In the genomic region with DNA sequence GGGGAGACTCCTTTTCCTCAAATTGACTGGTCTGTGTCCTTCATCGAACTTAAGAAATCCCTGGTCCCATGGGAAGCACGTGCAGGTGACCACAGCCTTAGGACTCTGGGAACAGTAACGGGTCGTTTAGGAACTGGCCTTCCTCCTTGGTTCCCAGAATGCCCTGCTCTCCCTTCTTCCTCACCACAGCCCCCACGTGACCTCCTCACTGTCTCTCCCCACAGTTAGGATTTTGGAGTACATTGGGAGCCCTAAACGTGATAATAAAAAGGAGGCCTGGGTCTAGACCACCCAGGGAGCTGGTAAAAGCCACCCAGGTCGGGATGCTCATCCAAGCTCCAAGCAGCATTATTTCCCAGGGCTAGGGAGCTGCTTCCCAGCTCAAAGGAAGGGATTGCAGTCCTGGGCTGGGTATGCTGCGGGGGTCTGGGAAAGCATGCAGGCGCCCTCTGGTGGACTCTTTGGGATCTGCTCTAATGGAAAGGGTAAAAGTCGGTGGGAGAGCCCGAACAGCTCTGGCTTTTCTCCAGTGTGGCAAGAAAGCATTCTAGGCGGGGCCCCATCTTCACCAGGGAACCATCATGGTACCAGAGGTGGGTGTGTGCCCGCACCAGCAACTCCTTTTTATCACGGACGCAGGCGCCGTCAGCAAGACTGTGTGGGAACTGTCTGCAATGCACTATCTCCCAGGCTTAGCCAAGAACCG, we compare ENCODE assay signal across 8 mouse cellular contexts. TPM values are rescaled to one million over a fixed set of nuclear protein-coding genes. Genes with fewer than 3 reads are reported as not detected.
DNase-seq lines count a peak whose midpoint lies in the region; ATAC-seq lines count a peak whose summit lies in the region.

No protein-coding gene starts in this region.

- H3K27ac ChIP-seq in embryonic facial prominence, embryonic 14.5 days (replicated peaks; ENCODE audit: low read depth, low read length) = no peak overlapping the region
- peak overlapping the region; percentile 62 for H3K27ac ChIP-seq in heart, embryonic 10.5 days
- H3K27ac ChIP-seq in liver, embryonic 12.5 days = no peak overlapping the region

- no peak overlapping the region for H3K4me3 ChIP-seq in embryonic facial prominence, embryonic 14.5 days (ENCODE audit: low read depth, low read length)
- H3K4me3 ChIP-seq in heart, embryonic 10.5 days = peak overlapping the region; percentile 36
- H3K4me3 ChIP-seq in liver, embryonic 12.5 days = peak overlapping the region; percentile 25

- H3K36me3 ChIP-seq in embryonic facial prominence, embryonic 14.5 days (ENCODE audit: control insufficient read depth, insufficient read depth, low read length) = no peaks in the 10 kb centered on the region
- no peaks in the 10 kb centered on the region for H3K36me3 ChIP-seq in heart, embryonic 10.5 days
- H3K36me3 ChIP-seq in liver, embryonic 12.5 days = no peaks in the 10 kb centered on the region

- no peak overlapping the region for H3K9ac ChIP-seq in embryonic facial prominence, embryonic 14.5 days (ENCODE audit: low read depth, low read length)
- peak overlapping the region; percentile 34; the same call in 1 of the 2 replicates for H3K9ac ChIP-seq in liver, embryonic 12.5 days

- no peaks in the 10 kb centered on the region for H3K27me3 ChIP-seq in embryonic facial prominence, embryonic 14.5 days (replicated peaks; ENCODE audit: control insufficient read depth, insufficient read depth, low read length)
- peaks cover 13% of the 10 kb centered on the region; the same call in 1 of the 2 replicates for H3K27me3 ChIP-seq in heart, embryonic 10.5 days (ENCODE audit: insufficient read depth, poor library complexity, severe bottlenecking)
- peaks cover 62% of the 10 kb centered on the region for H3K27me3 ChIP-seq in liver, embryonic 12.5 days (replicated peaks)

- H3K4me1 ChIP-seq in embryonic facial prominence, embryonic 14.5 days (ENCODE audit: control insufficient read depth, insufficient read depth, low read length) = no peaks in the 10 kb centered on the region
- peaks cover 22% of the 10 kb centered on the region for H3K4me1 ChIP-seq in heart, embryonic 10.5 days
- peaks cover 15% of the 10 kb centered on the region for H3K4me1 ChIP-seq in liver, embryonic 12.5 days

- no peaks in the 10 kb centered on the region for H3K9me3 ChIP-seq in embryonic facial prominence, embryonic 14.5 days (ENCODE audit: control insufficient read depth, low read length)
- no peaks in the 10 kb centered on the region for H3K9me3 ChIP-seq in heart, embryonic 10.5 days
- no peaks in the 10 kb centered on the region for H3K9me3 ChIP-seq in liver, embryonic 12.5 days (replicated peaks)

- peak; percentile 82 to 83 for DNase-seq in B cell, adult 2 months
- peak; percentile 84 for DNase-seq in adrenal gland, postnatal 10 days
- DNase-seq in embryonic facial prominence, embryonic 14.5 days (ENCODE audit: low spot score) = peak; percentile 64
- DNase-seq in heart, embryonic 10.5 days (ENCODE audit: low spot score) = peak; percentile 90
- DNase-seq in kidney, adult 9 months = peak; percentile 64
- DNase-seq in natural killer cell, adult 2 months (ENCODE audit: low spot score in 2 of 2) = peak; percentile 25 to 65
- DNase-seq in testis, postnatal 10 days (ENCODE audit: low spot score) = peak; percentile 93

- H3K4me2 ChIP-seq in embryonic facial prominence, embryonic 14.5 days (ENCODE audit: low read depth, low read length) = peak overlapping the region; percentile 26; the same call in 1 of the 2 replicates
- H3K4me2 ChIP-seq in liver, embryonic 12.5 days = peak overlapping the region; percentile 65

- WGBS in embryonic facial prominence, embryonic 14.5 days = 19% methylated on average over 18 of the region's 18 CpGs
- 15% methylated on average over 18 of the region's 18 CpGs for whole genome bisulfite sequencing in heart, embryonic 10.5 days
- 14% methylated on average over 18 of the region's 18 CpGs for WGBS in liver, embryonic 12.5 days (ENCODE audit: insufficient replicate concordance)

- ATAC-seq in embryonic facial prominence, embryonic 14.5 days (ENCODE audit: low read depth) = peak; percentile 58; the same call in 1 of the 2 replicates
- ATAC-seq in liver, embryonic 12.5 days = peak; percentile 69

RNA-seq across cellular contexts. Expression of gene Asb2, which starts 12.0 kb away (rescaled TPM):
- 10 to 100 TPM in 1 of 2 experiments, 1 to 10 TPM in 1; 5.5 to 20.3 TPM for total RNA-seq in adrenal gland, postnatal 10 days (2021)
- polyA plus RNA-seq in embryonic facial prominence, embryonic 14.5 days (2014; fragmentation: Nextera tagmentation; extraction: Ambion mirVana) = 21.1 and 22.0 TPM in 2 replicates
- polyA plus RNA-seq in heart, embryonic 10.5 days (2016; fragmentation: Nextera tagmentation; extraction: Ambion mirVana) = 152 and 312 TPM in 2 replicates
- polyA plus RNA-seq in liver, embryonic 12.5 days (2016; fragmentation: Nextera tagmentation; extraction: Ambion mirVana) = 1.1 and 1.2 TPM in 2 replicates

RNA-seq across cellular contexts. Expression of gene Otub2, which starts 20.7 kb away (rescaled TPM):
- 1 to 10 TPM; 3.6 to 4.4 TPM for total RNA-seq in adrenal gland, postnatal 10 days (2021)
- polyA plus RNA-seq in embryonic facial prominence, embryonic 14.5 days (2014; fragmentation: Nextera tagmentation; extraction: Ambion mirVana) = 11.2 and 11.9 TPM in 2 replicates
- 22.5 and 26.0 TPM in 2 replicates for polyA plus RNA-seq in heart, embryonic 10.5 days (2016; fragmentation: Nextera tagmentation; extraction: Ambion mirVana)
- 24.2 and 26.2 TPM in 2 replicates for polyA plus RNA-seq in liver, embryonic 12.5 days (2016; fragmentation: Nextera tagmentation; extraction: Ambion mirVana)

RNA-seq across cellular contexts. Expression of gene 9330161L09Rik, which starts 39.8 kb away (rescaled TPM):
- 1 to 10 TPM in 1 of 2 experiments, under 1 TPM in 1; 0.99 to 1.3 TPM for total RNA-seq in adrenal gland, postnatal 10 days (2021)
- polyA plus RNA-seq in embryonic facial prominence, embryonic 14.5 days (2014; fragmentation: Nextera tagmentation; extraction: Ambion mirVana) = 0.29 and 0.69 TPM in 2 replicates
- 0.53 and 0.62 TPM in 2 replicates for polyA plus RNA-seq in heart, embryonic 10.5 days (2016; fragmentation: Nextera tagmentation; extraction: Ambion mirVana)
- polyA plus RNA-seq in liver, embryonic 12.5 days (2016; fragmentation: Nextera tagmentation; extraction: Ambion mirVana) = 0.18 and 0.24 TPM in 2 replicates

RNA-seq across cellular contexts. Expression of gene Fam181a, which starts 57.0 kb away (rescaled TPM):
- total RNA-seq in adrenal gland, postnatal 10 days (2021) = not detected
- polyA plus RNA-seq in embryonic facial prominence, embryonic 14.5 days (2014; fragmentation: Nextera tagmentation; extraction: Ambion mirVana) = 0.21 TPM in 1 of 2 replicates, not detected in the other
- not detected in 2 replicates for polyA plus RNA-seq in heart, embryonic 10.5 days (2016; fragmentation: Nextera tagmentation; extraction: Ambion mirVana)
- polyA plus RNA-seq in liver, embryonic 12.5 days (2016; fragmentation: Nextera tagmentation; extraction: Ambion mirVana) = not detected in 2 replicates

RNA-seq across cellular contexts. Expression of gene Ddx24, which starts 57.9 kb away (rescaled TPM):
- 10 to 100 TPM; 94.4 to 99.7 TPM for total RNA-seq in adrenal gland, postnatal 10 days (2021)
- 80.3 and 85.2 TPM in 2 replicates for polyA plus RNA-seq in embryonic facial prominence, embryonic 14.5 days (2014; fragmentation: Nextera tagmentation; extraction: Ambion mirVana)
- 68.4 and 77.5 TPM in 2 replicates for polyA plus RNA-seq in heart, embryonic 10.5 days (2016; fragmentation: Nextera tagmentation; extraction: Ambion mirVana)
- polyA plus RNA-seq in liver, embryonic 12.5 days (2016; fragmentation: Nextera tagmentation; extraction: Ambion mirVana) = 69.1 and 72.6 TPM in 2 replicates

Comparison
In these comparisons a context has a peak if more than half of its experiments do, and no peak if none do; other contexts are left out.
1. RNA of gene Asb2, which starts 12.0 kb away (polyA plus RNA-seq): 152 to 312 TPM in heart, embryonic 10.5 days and 21.1 to 22.0 TPM in embryonic facial prominence, embryonic 14.5 days; 1.1 to 1.2 TPM in liver, embryonic 12.5 days; every median in the first group is over 10 times any median in the second.
2. Peak in every context shown above with its lines, with median percentiles within 50 percentile points of each other: DNase-seq.